19 mouse cellular contexts compared by ENCODE assay signal in the genomic region with DNA sequence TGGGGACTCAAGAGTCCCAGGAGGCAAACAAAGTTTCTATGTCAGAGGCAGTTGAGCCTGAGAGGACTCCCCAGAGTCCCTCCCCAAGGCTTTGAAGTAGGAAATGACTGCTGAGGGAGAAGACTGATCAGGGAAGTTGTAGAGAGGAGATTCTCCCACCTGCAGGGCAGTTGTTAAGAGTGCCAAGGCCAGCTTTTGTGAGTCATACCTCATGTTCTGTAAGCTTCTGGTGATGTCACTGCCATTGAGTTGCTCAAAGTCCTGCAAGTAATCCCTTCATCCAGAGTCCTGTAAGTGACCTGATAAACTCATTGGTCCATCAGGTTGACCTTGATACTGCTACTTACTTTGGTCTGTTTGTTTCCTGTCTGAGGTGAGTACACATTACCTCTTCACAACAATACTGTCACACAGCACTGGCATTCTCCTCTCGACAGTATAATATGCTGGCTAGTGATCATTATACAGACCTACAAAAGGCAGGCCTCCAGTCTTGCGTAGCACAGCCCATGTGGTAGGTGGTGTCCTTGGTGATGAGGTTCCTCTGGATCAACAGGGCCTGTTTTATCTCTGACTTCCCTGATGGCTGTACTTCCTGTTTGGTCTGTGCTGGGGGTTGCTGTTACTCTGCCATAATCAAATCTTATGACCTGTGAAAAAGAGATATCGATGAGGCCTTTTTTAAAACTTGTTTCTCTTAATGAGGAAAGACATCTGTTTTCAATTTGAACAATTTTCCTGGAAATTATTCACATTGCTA.
DNase-seq lines count a peak whose midpoint lies in the region; ATAC-seq lines count a peak whose summit lies in the region.
"Had no signal": no experiment of that assay in that cellular context is flagged by ENCODE, and none has a peak within 500 bp of the region (broad histone marks: within the 10 kb centered on the region; RNA-seq: fewer than 3 reads in every experiment).

No protein-coding gene starts in this region.

- no peak overlapping the region for H3K27ac ChIP-seq in liver, embryonic 13.5 days
- H3K27ac ChIP-seq: forebrain, embryonic 15.5 days; hindbrain, embryonic 10.5 days; neural tube, embryonic 12.5 days had no signal

- peak; percentile 61; the same call in 1 of the 2 replicates for ATAC-seq in liver, embryonic 13.5 days (ENCODE audit: low read depth)
- ATAC-seq: forebrain, embryonic 15.5 days; inflammation-experienced regulatory T-cells, adult 6 months had no signal

- 18% methylated on average over 3 of the region's 3 CpGs for WGBS in liver, embryonic 13.5 days (ENCODE audit: insufficient replicate concordance)

- H3K27me3 ChIP-seq in liver, embryonic 13.5 days: no peaks in the 10 kb centered on the region
- H3K27me3 ChIP-seq: forebrain, embryonic 15.5 days; megakaryocyte, embryonic 14.5 days; neural tube, embryonic 12.5 days had no signal

- H3K36me3 ChIP-seq in liver, embryonic 13.5 days: no peaks in the 10 kb centered on the region
- H3K36me3 ChIP-seq: forebrain, embryonic 15.5 days; hindbrain, embryonic 10.5 days; neural tube, embryonic 12.5 days had no signal

- H3K9ac ChIP-seq in liver, embryonic 13.5 days: no peak overlapping the region
- H3K9ac ChIP-seq: forebrain, embryonic 15.5 days; neural tube, embryonic 12.5 days had no signal

- no peaks in the 10 kb centered on the region for H3K9me3 ChIP-seq in liver, embryonic 13.5 days (replicated peaks)
- H3K9me3 ChIP-seq: forebrain, embryonic 15.5 days; hindbrain, embryonic 10.5 days; neural tube, embryonic 12.5 days had no signal

- peak; percentile 11 for DNase-seq in adrenal gland, postnatal 14 days
- no peak for DNase-seq in adrenal gland, adult 8-10 months
- DNase-seq in 416B (ENCODE audit: low read depth): peak; percentile 38
- DNase-seq in brain, adult 2 months (ENCODE audit: low read depth, low spot score): peak; percentile 16
- DNase-seq in liver, embryonic 13.5 days: no peak
- no peak for DNase-seq in ovary, postnatal 36 days (ENCODE audit: low spot score)
- DNase-seq in right cerebral cortex, postnatal 4 days: no peak
- DNase-seq: cerebellum, adult 9-11 months; embryo, embryonic 11 days; gastrocnemius, postnatal 14 days; kidney, adult 8-10 months; kidney, postnatal 36 days; lung, postnatal 14 days; thymus, postnatal 14 days had no signal

- H3K4me2 ChIP-seq in liver, embryonic 13.5 days: no peak overlapping the region
- H3K4me2 ChIP-seq: forebrain, embryonic 15.5 days; neural tube, embryonic 12.5 days had no signal

- 0 out of 2 replicates have a peak, but pooled peaks cover 7% of the 10 kb centered on the region for H3K4me1 ChIP-seq in liver, embryonic 13.5 days (replicated peaks)
- H3K4me1 ChIP-seq: forebrain, embryonic 15.5 days; hindbrain, embryonic 10.5 days; megakaryocyte, embryonic 14.5 days; neural tube, embryonic 12.5 days had no signal

- no peak overlapping the region for H3K4me3 ChIP-seq in liver, embryonic 13.5 days (replicated peaks)
- H3K4me3 ChIP-seq: forebrain, embryonic 15.5 days; hindbrain, embryonic 10.5 days; megakaryocyte, embryonic 14.5 days; neural tube, embryonic 12.5 days had no signal

Comparison
In these comparisons a context has a peak if more than half of its experiments do, and no peak if none do; other contexts are left out.
1. DNase-seq: peak in adrenal gland, postnatal 14 days (single experiment), 416B (single experiment) and brain, adult 2 months (single experiment); none in adrenal gland, adult 8-10 months (single experiment), liver, embryonic 13.5 days (single experiment), ovary, postnatal 36 days (single experiment) and right cerebral cortex, postnatal 4 days (single experiment).